Mouse (Mus musculus) cerebellum, adult 11-12 months (tissue): ENCODE measurements around the gene Rassf5.
"Not testable (repeated sequence)": the region's sequence is repeated elsewhere in the genome, so short reads cannot be mapped to it uniquely, and the experiment has no call there.

Source experiments
- DNase-seq: peaks from one replicate; pipeline ENCODE4 v3.0.0; 2022

Rassf5 gene

DNA sequence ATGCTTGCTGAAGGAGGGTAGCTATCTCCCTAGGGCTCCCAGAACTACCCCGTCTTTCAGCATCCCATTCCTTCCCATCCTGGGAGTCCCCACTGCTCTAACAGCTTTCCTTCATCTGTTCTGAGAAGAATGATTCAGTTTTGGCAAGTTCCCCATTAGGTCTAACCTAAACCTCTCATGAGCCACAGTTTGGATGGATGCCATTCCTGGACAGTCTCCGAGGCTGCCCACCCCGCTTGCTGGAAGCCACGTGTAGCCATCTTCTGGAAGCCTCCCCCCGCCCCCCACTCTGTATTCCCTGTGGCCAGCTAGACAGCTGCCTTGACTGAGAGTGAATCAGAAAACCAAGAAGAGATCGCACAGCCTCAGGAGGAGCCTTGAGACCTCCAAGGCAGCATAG is 12.2 kb upstream of the Rassf5 start:
- DNase-seq: no peak

DNA sequence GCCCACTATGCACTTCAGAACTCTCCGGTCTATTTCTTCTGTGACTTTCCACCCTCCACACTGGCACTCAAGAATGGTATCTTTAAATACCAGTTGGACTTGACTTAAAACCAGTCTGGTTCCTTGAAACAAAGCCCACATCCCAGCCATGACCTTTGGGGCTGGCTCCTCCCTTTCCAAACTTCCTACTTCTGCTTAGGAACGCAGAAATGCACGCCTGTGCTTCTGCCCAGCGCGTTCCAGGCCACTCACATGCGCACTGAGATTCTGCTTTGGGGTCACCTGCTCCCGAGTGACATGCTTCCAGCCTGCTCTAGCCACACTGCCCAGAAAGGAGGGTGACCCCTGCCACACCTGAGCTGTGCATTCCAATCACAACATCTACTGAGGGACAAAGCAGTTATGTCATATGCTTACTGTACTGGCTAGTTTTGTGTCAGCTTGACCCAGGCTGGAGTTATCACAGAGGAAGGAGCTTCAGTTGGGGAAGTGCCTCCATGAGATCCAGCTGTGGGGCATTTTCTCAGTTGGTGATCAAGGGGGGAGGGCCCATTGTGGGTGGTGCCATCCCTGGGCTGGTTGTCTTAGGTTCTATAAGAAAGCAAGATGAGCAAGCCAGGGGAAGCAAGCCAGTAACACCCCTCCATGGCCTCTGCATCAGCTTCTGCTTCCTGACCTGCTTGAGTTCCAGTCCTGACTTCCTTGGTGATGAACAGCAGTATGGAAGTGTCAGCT is 7.6 kb upstream of the Rassf5 start:
- DNase-seq: not testable (repeated sequence)

DNA sequence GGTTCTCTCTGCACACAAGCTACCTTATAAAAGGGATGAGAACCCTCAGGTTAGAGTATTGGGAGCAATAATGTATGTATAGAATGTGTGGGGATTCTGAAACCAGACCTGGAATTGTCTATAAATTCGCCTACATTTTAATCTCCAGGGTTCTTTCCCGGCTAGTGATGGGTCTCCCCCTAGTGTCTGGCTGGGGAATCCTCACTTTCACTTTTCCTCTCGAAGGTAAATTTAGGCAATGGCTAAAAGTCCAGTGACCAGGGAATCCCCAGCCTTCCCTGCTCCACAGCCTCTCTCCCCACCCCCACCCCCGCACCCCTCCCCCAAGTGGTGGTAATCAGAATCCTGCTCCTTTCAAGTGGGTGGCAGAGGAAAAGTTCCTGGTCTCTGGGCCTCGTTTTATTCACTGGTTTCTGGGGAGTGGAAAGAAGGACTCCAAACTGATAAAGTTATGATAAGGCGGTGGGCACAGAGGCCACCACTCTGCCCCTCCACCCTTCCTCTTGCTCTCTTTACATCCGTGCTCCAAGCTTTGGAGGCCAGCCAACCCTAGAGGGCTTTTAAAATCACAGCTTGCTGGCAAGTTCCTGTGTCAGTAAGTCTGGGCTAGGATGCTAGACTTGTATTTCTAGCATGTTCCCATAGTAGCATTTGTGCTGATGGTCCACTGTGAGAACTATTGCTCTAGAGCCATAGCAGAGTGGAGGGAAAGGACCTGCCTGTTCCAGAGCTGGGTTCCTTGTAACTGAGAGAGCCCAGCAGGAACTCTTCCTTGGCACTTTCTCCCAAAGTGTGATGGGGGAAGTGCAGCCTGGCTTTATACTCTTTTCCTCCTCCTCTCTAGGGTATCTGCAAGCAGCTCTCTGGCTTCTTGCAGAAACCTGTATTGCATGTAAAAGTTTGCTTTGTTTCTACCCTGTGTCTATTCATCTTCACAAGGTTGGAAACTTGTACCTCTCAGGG is 1.7 kb upstream of the Rassf5 start:
- DNase-seq: peak; percentile 56

DNA sequence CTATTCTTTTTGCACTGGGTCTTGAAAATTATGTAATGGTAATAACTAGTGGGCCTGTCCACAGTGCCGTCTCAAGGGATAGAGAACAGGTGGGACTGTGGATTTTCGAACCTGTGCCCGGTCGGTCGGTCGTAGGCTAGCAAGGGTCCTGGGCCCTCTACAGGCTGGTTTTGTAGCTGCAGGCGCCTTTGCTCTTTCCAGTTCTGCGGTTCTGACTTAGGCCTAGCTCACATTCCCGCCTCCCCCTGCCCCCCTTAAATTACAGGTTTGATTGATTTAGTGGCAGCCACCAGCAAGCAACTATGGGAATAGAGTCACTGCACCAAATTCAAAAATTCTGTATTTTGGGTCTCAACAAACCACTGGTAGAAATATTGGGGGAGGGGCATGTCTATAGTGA is 868 bp upstream of the Rassf5 start:
- peak; percentile 72 for DNase-seq

DNA sequence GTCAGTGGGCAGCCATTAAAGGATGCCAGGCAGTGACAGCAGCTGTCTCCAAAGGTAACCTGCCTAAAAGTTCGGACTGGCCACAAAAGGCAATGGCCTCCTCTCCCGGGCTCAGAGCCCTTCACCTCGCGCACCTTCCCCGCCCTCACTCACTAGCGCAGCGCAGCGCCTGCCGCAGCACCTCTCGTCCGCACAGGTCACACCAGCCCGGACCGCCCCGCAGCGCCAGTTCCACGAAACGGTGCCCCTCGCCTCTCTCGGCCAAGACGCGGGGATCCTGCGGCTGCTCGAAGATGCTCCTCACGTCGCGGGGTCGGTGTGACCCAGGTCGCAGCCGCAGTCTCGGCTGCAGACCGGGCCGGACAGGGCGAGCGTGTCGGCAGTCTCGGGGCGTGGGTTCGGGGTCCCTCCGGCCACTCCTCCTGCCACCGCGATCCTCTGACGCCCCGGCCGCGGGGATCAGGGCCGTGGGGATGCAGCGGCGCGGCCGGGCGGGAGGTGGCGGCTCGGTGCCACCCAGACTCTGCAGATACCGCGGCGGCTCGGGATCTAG is 446 bp downstream of the Rassf5 start:
- peak; percentile 66 for DNase-seq

DNA sequence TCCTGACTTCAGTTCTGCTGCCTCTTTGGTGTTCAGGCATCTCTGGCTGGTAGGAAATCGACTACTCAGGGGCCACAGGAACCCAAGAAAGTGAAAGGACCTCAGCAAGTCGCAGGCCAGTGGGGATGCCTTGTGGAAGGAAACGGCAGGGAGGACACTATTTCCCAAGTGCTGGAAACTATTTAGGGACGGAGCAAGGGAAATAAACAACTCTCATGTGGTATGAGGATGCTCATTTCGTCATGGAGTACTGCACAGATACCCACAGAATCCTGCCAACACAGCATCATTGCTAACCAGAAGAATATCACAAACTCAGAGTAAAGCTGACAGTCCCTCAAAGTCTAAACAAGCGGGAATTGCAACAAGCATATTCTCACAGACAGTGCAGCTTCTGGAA is 2.1 kb downstream of the Rassf5 start:
- DNase-seq: no peak

- DNase-seq: peak; percentile 60
Measured at GRCm38 (mm10) chr1:131239576-131240193, 5.4 kb downstream of the Rassf5 start.

DNA sequence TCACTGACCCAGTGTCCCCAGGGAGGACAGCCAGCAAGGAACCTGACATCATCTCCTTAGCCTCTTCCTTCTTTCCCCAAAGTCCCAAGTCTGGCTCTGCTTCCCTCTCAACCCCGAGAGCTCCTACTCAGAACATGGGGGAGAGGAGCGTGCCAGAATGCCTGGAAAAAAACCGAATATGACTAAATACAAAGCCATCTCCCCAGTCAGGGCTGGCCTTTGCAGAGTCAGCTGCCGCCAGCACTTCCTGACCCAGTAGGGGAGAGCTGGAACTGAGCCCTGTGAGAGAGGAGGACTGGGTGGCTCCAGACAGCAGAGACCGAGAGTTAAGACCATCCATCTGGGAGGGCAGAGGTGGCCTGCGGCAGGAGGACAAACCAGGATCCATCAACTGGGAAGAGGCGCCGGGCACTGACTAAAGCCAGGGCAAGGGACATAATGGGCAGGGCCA is 6.1 kb downstream of the Rassf5 start:
- DNase-seq: peak; percentile 75

DNA sequence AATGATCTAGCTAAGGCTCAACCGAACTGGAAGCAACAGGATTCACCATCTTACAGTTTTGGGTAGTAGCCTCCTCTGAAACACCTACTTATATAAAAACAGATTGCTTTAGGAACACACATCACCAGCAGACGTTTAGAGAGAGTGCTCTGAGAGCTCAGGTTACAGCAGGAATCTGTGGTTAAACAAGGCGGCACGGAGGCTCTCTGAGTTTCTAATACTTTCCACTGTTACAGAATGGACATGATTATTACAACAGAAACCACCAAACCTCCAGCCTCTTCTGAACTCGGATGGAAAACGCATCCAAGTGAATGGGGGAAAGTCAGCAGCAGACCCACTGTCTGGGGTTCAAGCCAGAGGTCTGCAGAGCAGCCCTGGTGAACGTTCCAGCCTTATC is 9.0 kb downstream of the Rassf5 start:
- DNase-seq: no peak

DNA sequence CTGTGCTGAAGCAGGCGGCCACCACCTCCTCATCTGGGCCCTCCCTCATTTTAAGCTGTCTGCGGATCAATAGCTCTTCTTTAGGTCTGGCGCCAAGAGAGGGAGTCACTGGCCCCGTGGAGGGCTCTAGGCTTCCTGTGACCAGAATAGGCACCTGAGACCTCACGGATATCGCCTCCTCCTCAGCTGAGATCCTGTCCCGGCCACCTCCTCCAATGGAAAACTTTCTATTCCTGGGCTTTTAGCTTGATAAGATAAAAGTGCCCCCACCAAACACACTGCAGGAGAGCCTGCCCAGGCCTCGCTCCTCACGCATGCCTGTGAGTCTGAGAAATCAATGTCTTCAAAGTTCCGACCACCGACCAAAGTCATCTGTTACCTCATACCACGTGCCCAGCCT is 11.5 kb downstream of the Rassf5 start:
- no peak for DNase-seq

- DNase-seq: no peak
Measured at GRCm38 (mm10) chr1:131228659-131229058, 16.4 kb downstream of the Rassf5 start.

DNA sequence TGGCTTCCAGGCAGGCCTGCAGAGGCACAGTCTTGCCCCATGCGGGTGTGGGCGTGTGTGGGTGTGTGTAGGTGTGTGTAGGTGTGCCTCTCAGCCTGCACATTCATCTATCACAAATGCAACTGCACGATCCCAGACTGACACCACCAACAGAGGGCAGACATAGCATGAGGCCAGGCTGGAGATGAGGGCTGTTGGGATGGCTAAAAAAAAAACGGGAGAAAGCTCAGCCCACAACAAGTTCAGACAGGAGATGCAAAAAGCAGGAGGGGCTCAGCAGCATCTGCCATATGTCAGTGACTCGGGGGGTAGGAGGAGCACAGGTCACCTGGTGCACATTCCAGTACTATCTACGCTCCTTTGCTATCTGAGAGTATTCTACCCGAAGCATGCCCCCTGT is 16.8 kb downstream of the Rassf5 start:
- no peak for DNase-seq

GRCm38 (mm10) chr1:131224848-131225471 is 20.1 kb downstream of the Rassf5 start:
- DNase-seq: no peak

DNA sequence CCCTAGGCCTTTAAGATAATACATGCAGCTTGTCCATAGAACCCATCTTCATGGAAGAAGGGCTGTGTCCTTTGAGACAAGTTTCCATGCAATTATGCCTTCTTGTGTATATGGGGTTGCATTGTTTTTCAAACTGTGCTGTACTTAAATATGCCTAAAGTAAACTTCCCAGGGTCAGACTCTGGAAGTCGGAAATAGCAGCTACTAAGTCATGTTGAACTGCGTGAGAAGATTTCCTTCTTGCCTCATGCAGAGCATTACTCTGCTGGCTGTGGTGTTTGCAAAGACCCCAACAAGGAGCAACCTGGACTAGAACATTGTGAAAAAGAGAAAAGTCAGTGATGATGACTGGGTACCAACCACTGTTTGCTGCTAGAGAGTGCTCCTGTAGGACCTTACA is 21.7 kb downstream of the Rassf5 start:
- DNase-seq: no peak

GRCm38 (mm10) chr1:131221822-131222590 is 23.1 kb downstream of the Rassf5 start:
- no peak for DNase-seq

- no peak for DNase-seq
Measured at GRCm38 (mm10) chr1:131218933-131219332, 26.1 kb downstream of the Rassf5 start.

DNA sequence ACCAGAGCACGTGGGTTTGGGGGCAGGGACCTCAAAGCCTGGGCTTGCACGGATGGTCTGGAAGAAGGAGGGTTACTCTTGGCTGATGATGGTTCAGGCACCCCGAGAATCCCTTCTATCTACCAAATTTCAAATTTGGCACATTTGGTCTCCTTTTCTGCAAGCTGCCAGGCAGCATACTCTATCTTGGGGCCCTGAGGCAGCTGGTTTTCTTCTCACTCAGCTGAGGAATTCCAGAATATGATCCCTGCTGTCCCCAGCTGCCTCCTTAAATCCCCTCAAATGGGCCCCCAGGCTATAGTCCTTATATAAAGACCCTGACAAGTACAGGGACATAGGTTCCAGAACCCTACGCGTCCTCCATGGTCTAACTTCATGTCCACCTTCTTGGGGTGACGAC is 31.7 kb downstream of the Rassf5 start:
- DNase-seq: no peak

- DNase-seq: no peak
Measured at GRCm38 (mm10) chr1:131212956-131213355, 32.1 kb downstream of the Rassf5 start.

- DNase-seq: no peak
Measured at GRCm38 (mm10) chr1:131211655-131212054, 33.4 kb downstream of the Rassf5 start.

DNA sequence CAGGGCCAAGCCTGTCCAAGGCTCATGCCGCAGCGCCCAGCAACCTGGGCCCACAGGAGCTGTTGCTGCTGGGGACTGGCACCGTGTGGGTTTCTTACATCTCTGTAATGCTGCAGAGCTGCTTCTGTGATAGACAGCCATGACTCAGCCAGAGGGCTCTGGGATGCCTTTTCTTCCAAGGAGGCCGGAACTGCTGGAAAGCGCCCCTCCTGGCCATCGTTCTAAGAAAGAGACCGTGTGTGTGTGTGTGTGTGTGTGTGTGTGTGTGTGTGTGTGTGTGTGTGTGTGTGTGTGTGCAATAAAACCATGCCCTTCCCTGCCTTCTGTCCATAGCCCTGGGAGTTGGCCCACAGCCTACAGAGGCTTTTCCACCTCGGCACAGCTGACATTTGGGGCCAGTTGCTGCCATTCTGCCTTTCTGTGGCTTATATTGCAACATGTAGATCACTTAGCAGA is 35.1 kb downstream of the Rassf5 start:
- peak; percentile 43 for DNase-seq

DNA sequence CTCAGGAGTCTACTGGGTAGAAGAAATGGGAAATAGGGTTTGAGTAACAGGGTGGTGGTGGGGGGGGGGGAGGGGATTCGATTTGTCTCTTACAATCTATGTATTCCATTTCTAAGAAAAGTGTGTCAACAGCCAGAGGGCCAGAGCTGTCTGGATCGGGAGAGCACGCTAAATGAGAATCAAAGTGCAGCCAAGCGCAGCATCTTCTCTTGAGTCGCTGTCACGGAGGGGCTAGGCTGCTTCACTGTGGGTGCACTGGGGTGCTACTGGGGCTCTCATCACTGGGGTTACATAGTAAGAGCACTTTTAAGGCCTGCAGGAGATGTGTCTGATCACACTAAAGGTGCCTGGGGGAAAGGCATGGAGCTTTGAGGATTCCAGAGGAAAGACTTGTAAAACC is 36.3 kb downstream of the Rassf5 start:
- no peak for DNase-seq

GRCm38 (mm10) chr1:131208081-131208480 is 37.0 kb downstream of the Rassf5 start:
- no peak for DNase-seq
